Mouse (Mus musculus) midbrain, embryonic 16.5 days (tissue): ENCODE measurements around the gene Ddb1. TPM values are rescaled to one million over a fixed set of nuclear protein-coding genes. Genes with fewer than 3 reads are reported as not detected.

ENCODE experiments used
- polyA plus RNA-seq: library from polyadenylated mRNA; unstranded; fragments of >200 nt; fragmentation: Nextera tagmentation; extraction: Ambion mirVana; gene quantifications from 2 replicates; pipeline ENCODE4 v1.2.1, GENCODE M21; 2015

Ddb1 gene
- polyA plus RNA-seq, 1 experiment from 2014 or later = 218 TPM

Other genes with a start within 250 kb of the Ddb1 start
- 13.6 and 15.5 TPM in 2 replicates for gene Syt7, start 216.2 kb upstream of the Ddb1 start, polyA plus RNA-seq
- gene Lrrc10b, start 147.9 kb upstream of the Ddb1 start, polyA plus RNA-seq = 1.9 and 2.0 TPM in 2 replicates
- 3.6 and 5.9 TPM in 2 replicates for gene Ppp1r32, start 122.4 kb upstream of the Ddb1 start, polyA plus RNA-seq
- 55.9 and 56.0 TPM in 2 replicates for gene Cpsf7, start 80.1 kb upstream of the Ddb1 start, polyA plus RNA-seq
- 60.2 and 62.7 TPM in 2 replicates for gene Sdhaf2, start 79.2 kb upstream of the Ddb1 start, polyA plus RNA-seq
- gene Tmem216, start 49.1 kb upstream of the Ddb1 start, polyA plus RNA-seq = 52.0 and 52.3 TPM in 2 replicates
- gene Cyb561a3, start 28.2 kb upstream of the Ddb1 start, polyA plus RNA-seq = 24.5 and 26.4 TPM in 2 replicates
- gene Tmem138, start 28.0 kb upstream of the Ddb1 start, polyA plus RNA-seq = 37.8 TPM in 2 replicates
- 24.6 and 25.4 TPM in 2 replicates for gene Tkfc, start 327 bp downstream of the Ddb1 start, polyA plus RNA-seq
- 1.1 and 2.0 TPM in 2 replicates for gene Vwce, start 28.9 kb downstream of the Ddb1 start, polyA plus RNA-seq
- not detected in 2 replicates for gene Pga5, start 72.7 kb downstream of the Ddb1 start, polyA plus RNA-seq
- 28.6 and 31.2 TPM in 2 replicates for gene Vps37c, start 83.4 kb downstream of the Ddb1 start, polyA plus RNA-seq
- gene Cd5, start 133.7 kb downstream of the Ddb1 start, polyA plus RNA-seq = 0.48 and 0.78 TPM in 2 replicates
- 0.06 TPM in 1 of 2 replicates, not detected in the other for gene Cd6, start 224.7 kb downstream of the Ddb1 start, polyA plus RNA-seq
- gene Slc15a3, start 234.4 kb downstream of the Ddb1 start, polyA plus RNA-seq = 0.27 and 0.30 TPM in 2 replicates